Mouse (Mus musculus) MEL (cell line): ENCODE data around the gene Ntn3. TPM values are rescaled to one million over a fixed set of nuclear protein-coding genes. Genes with fewer than 3 reads are reported as not detected.
A peak's percentile ranks its signal among the peaks of the same experiment; 100 is the strongest.

ENCODE experiments used
- DNase-seq: peaks from one replicate; pipeline ENCODE4 v3.0.0; 2011; ENCODE audit warnings: low read depth, low spot score
- H3K27ac ChIP-seq: 2 replicates; pipeline ENCODE4 v1.5.1; 2012; ENCODE audit warnings: low read depth, mild to moderate bottlenecking, control low read depth, low read length, moderate library complexity; ENCODE audit not compliant: control insufficient read depth
- H3K27me3 ChIP-seq, 2 experiments: fragments of 150-350 bp in 1 of 2; sonication (generic) in 1 of 2; 2 replicates each; pipeline ENCODE4 v1.6.1; 2012; ENCODE audit warnings: low read length in 2 of 2, mild to moderate bottlenecking in 2 of 2, improper control_type of control experiment in 1 of 2, moderate library complexity in 1 of 2; ENCODE audit not compliant: insufficient read depth in 2 of 2, control insufficient read depth in 1 of 2
- H3K36me3 ChIP-seq, 2 experiments: 2 replicates each; pipeline ENCODE4 v1.6.1; 2012 to 2014; ENCODE audit warnings: low read length in 2 of 2, improper control_type of control experiment in 1 of 2, inconsistent platforms in 1 of 2, mild to moderate bottlenecking in 1 of 2; ENCODE audit not compliant: insufficient read depth in 2 of 2, control insufficient read depth in 1 of 2
- H3K4me1 ChIP-seq, 2 experiments: fragments of 150-350 bp in 1 of 2; sonication (generic) in 1 of 2; 2 replicates each; pipeline ENCODE4 v1.6.1; 2012; ENCODE audit warnings: low read length in 2 of 2, improper control_type of control experiment in 1 of 2, mild to moderate bottlenecking in 1 of 2; ENCODE audit not compliant: insufficient read depth in 2 of 2, control insufficient read depth in 1 of 2
- H3K4me3 ChIP-seq, 2 experiments: fragments of 150-350 bp in 1 of 2; sonication (generic) in 1 of 2; 2 replicates each; pipeline ENCODE4 v1.5.1; 2012; ENCODE audit warnings: low read depth in 2 of 2, low read length in 2 of 2, mild to moderate bottlenecking in 2 of 2, moderate library complexity in 2 of 2, control low read depth in 1 of 2, improper control_type of control experiment in 1 of 2; ENCODE audit not compliant: control insufficient read depth in 1 of 2, insufficient read depth in 1 of 2
- H3K79me2 ChIP-seq: 2 replicates; pipeline ENCODE4 v1.6.1; 2012; ENCODE audit warnings: mild to moderate bottlenecking, low read length, moderate library complexity; ENCODE audit not compliant: control insufficient read depth, poor library complexity, insufficient read depth
- H3K9ac ChIP-seq: 2 replicates; pipeline ENCODE4 v1.6.1; 2012; ENCODE audit warnings: low read depth, mild to moderate bottlenecking, control low read depth, low read length, moderate library complexity; ENCODE audit not compliant: control insufficient read depth, poor library complexity, severe bottlenecking
- H3K9me3 ChIP-seq: fragments of 150-350 bp; sonication (generic); replicated peaks from 2 replicates; pipeline ENCODE4 v1.6.1; 2012; ENCODE audit warnings: mild to moderate bottlenecking, low read length, improper control_type of control experiment, moderate library complexity; ENCODE audit not compliant: insufficient read depth
- BHLHE40 ChIP-seq: IDR thresholded peaks from 2 replicates; pipeline ENCODE4 v1.6.1; 2012; ENCODE audit warnings: low read depth, mild to moderate bottlenecking, inconsistent platforms, low read length, improper control_type of control experiment, borderline replicate concordance
- CHD2 ChIP-seq: IDR thresholded peaks from 2 replicates; pipeline ENCODE4 v1.6.1; 2011; ENCODE audit warnings: low read length, improper control_type of control experiment
- CTCF ChIP-seq, 3 experiments: IDR thresholded peaks in 2 of 3; conservative IDR thresholded peaks in 1 of 3; 2 replicates each; pipeline ENCODE4 v1.5.1; 2011 to 2012; ENCODE audit warnings: low read length in 3 of 3, low read depth in 2 of 3, mild to moderate bottlenecking in 2 of 3, improper control_type of control experiment in 1 of 3, inconsistent platforms in 1 of 3, mixed read lengths in 1 of 3, moderate library complexity in 1 of 3; ENCODE audit not compliant: control insufficient read depth in 1 of 3, insufficient read depth in 1 of 3, poor library complexity in 1 of 3, severe bottlenecking in 1 of 3
- JUND ChIP-seq: IDR thresholded peaks from 2 replicates; pipeline ENCODE4 v1.6.1; 2011; ENCODE audit warnings: low read depth, mild to moderate bottlenecking, improper control_type of control experiment, low read length
- KAT2A ChIP-seq: conservative IDR thresholded peaks from 2 replicates; pipeline ENCODE4 v1.6.1; 2012; ENCODE audit warnings: low read depth, low read length, improper control_type of control experiment, inconsistent platforms
- MAZ ChIP-seq: IDR thresholded peaks from 2 replicates; pipeline ENCODE4 v1.6.1; 2012; ENCODE audit warnings: low read depth, mild to moderate bottlenecking, inconsistent platforms, low read length, improper control_type of control experiment
- NELFE ChIP-seq: IDR thresholded peaks from 2 replicates; pipeline ENCODE4 v1.6.1; 2011; ENCODE audit warnings: low read depth, low read length, improper control_type of control experiment
- POLR2A ChIP-seq, 2 experiments: IDR thresholded peaks; 2 replicates each; pipeline ENCODE4 v1.6.1; 2011 to 2012; ENCODE audit warnings: low read length in 2 of 2, mild to moderate bottlenecking in 2 of 2, control low read depth in 1 of 2, improper control_type of control experiment in 1 of 2, low read depth in 1 of 2, moderate library complexity in 1 of 2; ENCODE audit not compliant: control insufficient read depth in 1 of 2, insufficient read depth in 1 of 2, poor library complexity in 1 of 2
- POLR2AphosphoS5 ChIP-seq: IDR thresholded peaks from 2 replicates; pipeline ENCODE4 v1.6.1; 2012; ENCODE audit warnings: low read depth, borderline replicate concordance, mild to moderate bottlenecking, inconsistent platforms, low read length, moderate library complexity, mixed read lengths
- RCOR1 ChIP-seq: IDR thresholded peaks from 2 replicates; pipeline ENCODE4 v1.6.1; 2012; ENCODE audit warnings: low read depth, mild to moderate bottlenecking, inconsistent platforms, low read length, improper control_type of control experiment
- SIN3A ChIP-seq: IDR thresholded peaks from 2 replicates; pipeline ENCODE4 v1.6.1; 2012; ENCODE audit warnings: low read length, improper control_type of control experiment, inconsistent platforms
- TAL1 ChIP-seq: IDR thresholded peaks from 2 replicates; pipeline ENCODE4 v1.6.1; 2012; ENCODE audit warnings: mild to moderate bottlenecking, inconsistent platforms, low read length, moderate library complexity, mixed read lengths
- TBP ChIP-seq: IDR thresholded peaks from 2 replicates; pipeline ENCODE4 v1.8.0; 2011; ENCODE audit warnings: low read depth, low read length, improper control_type of control experiment
- USF1 ChIP-seq: IDR thresholded peaks from 2 replicates; pipeline ENCODE4 v1.6.1; 2014; ENCODE audit warnings: low read depth, mild to moderate bottlenecking, inconsistent platforms, low read length, improper control_type of control experiment, moderate library complexity
- USF2 ChIP-seq, 2 experiments: IDR thresholded peaks; 2 replicates each; pipeline ENCODE4 v1.6.1; 2011 to 2012; ENCODE audit warnings: improper control_type of control experiment in 2 of 2, low read length in 2 of 2, borderline replicate concordance in 1 of 2, inconsistent platforms in 1 of 2, low read depth in 1 of 2, mild to moderate bottlenecking in 1 of 2; ENCODE audit not compliant: insufficient read depth in 1 of 2
- ZKSCAN1 ChIP-seq: IDR thresholded peaks from 2 replicates; pipeline ENCODE4 v1.6.1; 2012; ENCODE audit warnings: low read depth, mild to moderate bottlenecking, inconsistent platforms, low read length, improper control_type of control experiment, moderate library complexity
- ZMIZ1 ChIP-seq: IDR thresholded peaks from 2 replicates; pipeline ENCODE4 v1.6.1; 2012; ENCODE audit warnings: low read depth, mild to moderate bottlenecking, inconsistent platforms, low read length, improper control_type of control experiment, moderate library complexity
- ZNF384 ChIP-seq: IDR thresholded peaks from 2 replicates; pipeline ENCODE4 v1.6.1; 2012; ENCODE audit warnings: low read depth, mild to moderate bottlenecking, inconsistent platforms, low read length, improper control_type of control experiment
- polyA plus RNA-seq, 2 experiments: library from polyadenylated mRNA; stranded (reverse) in 1 of 2; unstranded in 1 of 2; fragments of >175 nt in 1 of 2; fragments of >200 nt in 1 of 2; gene quantifications; 2 replicates each; pipeline versions ENCODE4 v1.2.1 to v1.2.4; 2012; ENCODE audit warnings: low replicate concordance in 2 of 2, low read depth in 1 of 2; ENCODE audit not compliant: insufficient read length in 2 of 2, insufficient read depth in 1 of 2, missing spikeins in 1 of 2
- total RNA-seq: library from RNA; depleted of rRNA; stranded (reverse); fragments of 300-350 nt; gene quantifications from 2 replicates; pipeline ENCODE4 v1.2.3, GENCODE M21; 2012

Gene Ntn3
- total and polyA plus RNA-seq, 3 experiments, result 2.5 to 2.7 TPM; not detected in 1

- no peak for TF ChIP-seq KAT2A
- TF ChIP-seq TAL1, result no peak
- TF ChIP-seq POLR2AphosphoS5, result peak; percentile 91; the same call in 1 of the 2 replicates
- no peak for TF ChIP-seq TBP
- TF ChIP-seq, all 39 proteins: peak for 18
These were observed 46.0 kb downstream of the Ntn3 start, which contains the start of gene Amdhd2 (continued) for GRCm38 (mm10) chr17:24163176-24163962.

- H3K4me1 ChIP-seq, result peaks cover 2 to 15% of the 10 kb centered on the region in 2 experiments; a peak in 3 of 4 replicates
These were observed 46.7 kb downstream of the Ntn3 start for GRCm38 (mm10) chr17:24162584-24163175.

GRCm38 (mm10) chr17:24161466-24161865 is 47.9 kb downstream of the Ntn3 start:
- no peak overlapping the region for H3K9ac ChIP-seq
- no peak for DNase-seq
- H3K9me3 ChIP-seq, result no peaks in the 10 kb centered on the region
- H3K4me3 ChIP-seq, result no peak overlapping the region
- H3K79me2 ChIP-seq, result peaks cover 5% of the 10 kb centered on the region
- peaks cover 0 to under 1% of the 10 kb centered on the region in 2 experiments for H3K36me3 ChIP-seq
- H3K27ac ChIP-seq, result no peak overlapping the region
- TF ChIP-seq JUND (no peak), ZKSCAN1 (no peak), RCOR1 (no peak), POLR2A (IDR thresholded peaks at IDR 0.05; ENCODE audit: control insufficient read depth in 1 of 2, insufficient read depth in 1 of 2, low read depth in 1 of 2, low read length in 2 of 2, poor library complexity in 1 of 2) (no peak), CHD2 (no peak)
- TF ChIP-seq, all 39 proteins: peak for 0
- no peaks in the 10 kb centered on the region for H3K27me3 ChIP-seq
- peaks cover 0 to 9% of the 10 kb centered on the region in 2 experiments; a peak in 1 of 4 replicates for H3K4me1 ChIP-seq

More at GRCm38 (mm10) chr17:24162584-24163175, 46.7 kb downstream of the Ntn3 start:
- peaks cover 4 to 10% of the 10 kb centered on the region in 2 experiments for H3K36me3 ChIP-seq
- H3K4me3 ChIP-seq, result peak overlapping the region; percentile 62 to 87
- TF ChIP-seq NELFE, result peak; percentile 33; the same call in 1 of the 2 replicates
- TF ChIP-seq MAZ, result no peak
- no peak for TF ChIP-seq ZNF384
- TF ChIP-seq USF2 (IDR thresholded peaks at IDR 0.05; ENCODE audit: borderline replicate concordance in 1 of 2, insufficient read depth in 1 of 2, low read depth in 1 of 2, low read length in 2 of 2), result no peak
- no peak for TF ChIP-seq RCOR1
- TF ChIP-seq BHLHE40, result 0 out of 2 replicates have a peak, but pooled peaks have one; percentile 35
- TF ChIP-seq USF1, result 0 out of 2 replicates have a peak, but pooled peaks have one; percentile 6
- TF ChIP-seq ZMIZ1, result no peak
- TF ChIP-seq CTCF (IDR thresholded peaks at IDR 0.05 in 2 of 3, conservative IDR thresholded peaks at IDR 0.05 in 1 of 3; ENCODE audit: control insufficient read depth in 1 of 3, insufficient read depth in 1 of 3, low read depth in 2 of 3, low read length in 3 of 3, poor library complexity in 1 of 3, severe bottlenecking in 1 of 3), result no peak
- TF ChIP-seq SIN3A, result no peak
- H3K9me3 ChIP-seq, result no peaks in the 10 kb centered on the region
- peaks cover 16% of the 10 kb centered on the region for H3K79me2 ChIP-seq
- no peaks in the 10 kb centered on the region for H3K27me3 ChIP-seq
- H3K27ac ChIP-seq, result peak overlapping the region; percentile 66
- H3K9ac ChIP-seq, result peak overlapping the region; percentile 66
- peak; percentile 63 for DNase-seq
